ENCODE assay signal across 12 mouse cellular contexts in genomic region chr9:102771308-102771895, GRCm38 (mm10). TPM values are rescaled to one million over a fixed set of nuclear protein-coding genes. Genes with fewer than 3 reads are reported as not detected.
A peak's percentile ranks its signal among the peaks of the same experiment; 100 is the strongest.
DNase-seq lines count a peak whose midpoint lies in the region; ATAC-seq and TF ChIP-seq lines count a peak whose summit lies in the region.
"Had no signal": no experiment of that assay in that cellular context is flagged by ENCODE, and none has a peak within 500 bp of the region (broad histone marks: within the 10 kb centered on the region; RNA-seq: fewer than 3 reads in every experiment).

No protein-coding gene starts in this region.

- H3K4me3 ChIP-seq in heart, embryonic 10.5 days: 0 out of 2 replicates have a peak overlapping the region, but pooled peaks have one; percentile 5
- H3K4me3 ChIP-seq in midbrain, embryonic 13.5 days (replicated peaks): no peak overlapping the region
- no peak overlapping the region for H3K4me3 ChIP-seq in midbrain, postnatal 0 days (ENCODE audit: low read depth, low read length)
- H3K4me3 ChIP-seq in lung, adult 2 months (replicated peaks; ENCODE audit: extremely low read depth, low read depth, low read length): no peak overlapping the region

- no peak for DNase-seq in heart, embryonic 10.5 days (ENCODE audit: low spot score)
- DNase-seq in heart, adult 9 months (ENCODE audit: low spot score in 2 of 2): no peak
- no peak for DNase-seq in midbrain, postnatal 0 days (ENCODE audit: low spot score)
- peak; percentile 48 for DNase-seq in lung, adult 2 months
- DNase-seq in urinary bladder, postnatal 36 days (ENCODE audit: low spot score in 2 of 2): peak; percentile 50 to 53
- DNase-seq in gastrocnemius, adult 8-10 months (ENCODE audit: low spot score in 2 of 2): no peak
- DNase-seq in cerebellum, postnatal 4 days (ENCODE audit: low spot score in 2 of 2): no peak
- DNase-seq: embryo, embryonic 11 days; thymus, postnatal 4 days had no signal

- H3K9ac ChIP-seq in midbrain, embryonic 13.5 days (replicated peaks): no peak overlapping the region
- H3K9ac ChIP-seq in midbrain, postnatal 0 days (replicated peaks; ENCODE audit: low read length, poor library complexity, severe bottlenecking): no peak overlapping the region

- 0 out of 2 replicates have a peak, but pooled peaks have one; percentile 40 for ATAC-seq in midbrain, embryonic 13.5 days
- ATAC-seq in midbrain, postnatal 0 days (ENCODE audit: low FRiP score): no peak
- ATAC-seq: hindbrain, postnatal 0 days had no signal

- TF ChIP-seq POLR2A in lung, adult 2 months (IDR thresholded peaks at IDR 0.05; ENCODE audit: borderline replicate concordance, extremely low read depth, low read depth, low read length): no peak

- WGBS in heart, embryonic 10.5 days: 27% methylated on average over 21 of the region's 21 CpGs
- WGBS in midbrain, embryonic 13.5 days: 46% methylated on average over 21 of the region's 21 CpGs
- 48% methylated on average over 20 of the region's 21 CpGs for WGBS in midbrain, postnatal 0 days
- 46% methylated on average over 21 of the region's 21 CpGs for WGBS in lung, adult 2 months

- H3K27ac ChIP-seq in heart, embryonic 10.5 days: peak overlapping the region; percentile 59
- no peak overlapping the region for H3K27ac ChIP-seq in midbrain, embryonic 13.5 days
- no peak overlapping the region for H3K27ac ChIP-seq in midbrain, postnatal 0 days (ENCODE audit: low read depth, low read length)
- H3K27ac ChIP-seq: hindbrain, postnatal 0 days had no signal

- no peak overlapping the region for H3K4me2 ChIP-seq in midbrain, embryonic 13.5 days (replicated peaks)
- H3K4me2 ChIP-seq in midbrain, postnatal 0 days (ENCODE audit: low read depth, low read length, poor library complexity, severe bottlenecking): no peak overlapping the region

- H3K27me3 ChIP-seq in heart, embryonic 10.5 days (ENCODE audit: insufficient read depth, poor library complexity, severe bottlenecking): no peaks in the 10 kb centered on the region
- no peaks in the 10 kb centered on the region; the same call in 1 of the 2 replicates for H3K27me3 ChIP-seq in midbrain, embryonic 13.5 days
- no peaks in the 10 kb centered on the region for H3K27me3 ChIP-seq in midbrain, postnatal 0 days (ENCODE audit: insufficient read depth, low read length)

- H3K4me1 ChIP-seq in heart, embryonic 10.5 days: peaks cover 35% of the 10 kb centered on the region
- H3K4me1 ChIP-seq in midbrain, embryonic 13.5 days (replicated peaks): peaks cover 5% of the 10 kb centered on the region
- H3K4me1 ChIP-seq in midbrain, postnatal 0 days (ENCODE audit: insufficient read depth, low read length): no peaks in the 10 kb centered on the region
- H3K4me1 ChIP-seq in lung, adult 2 months (ENCODE audit: control insufficient read depth, insufficient read depth, low read length): no peaks in the 10 kb centered on the region; the same call in 1 of the 2 replicates

- no peak for TF ChIP-seq CTCF in midbrain, postnatal 0 days (IDR thresholded peaks at IDR 0.05)
- TF ChIP-seq CTCF in lung, adult 2 months (IDR thresholded peaks at IDR 0.05; ENCODE audit: insufficient read depth, low read length): no peak

- no peaks in the 10 kb centered on the region for H3K36me3 ChIP-seq in heart, embryonic 10.5 days
- no peaks in the 10 kb centered on the region for H3K36me3 ChIP-seq in midbrain, embryonic 13.5 days
- no peaks in the 10 kb centered on the region for H3K36me3 ChIP-seq in midbrain, postnatal 0 days (ENCODE audit: insufficient read depth, low read length)

- no peaks in the 10 kb centered on the region for H3K9me3 ChIP-seq in heart, embryonic 10.5 days
- H3K9me3 ChIP-seq in midbrain, embryonic 13.5 days: no peaks in the 10 kb centered on the region
- H3K9me3 ChIP-seq in midbrain, postnatal 0 days (ENCODE audit: low read length): no peaks in the 10 kb centered on the region

RNA-seq across cellular contexts. Expression of gene Amotl2, which starts 54.9 kb away (rescaled TPM):
- 52.5 and 54.8 TPM in 2 replicates for polyA plus RNA-seq in heart, embryonic 10.5 days (2016; fragmentation: Nextera tagmentation; extraction: Ambion mirVana)
- 65.0 and 80.6 TPM in 2 replicates for polyA plus RNA-seq in midbrain, embryonic 13.5 days (2015; fragmentation: Nextera tagmentation; extraction: Ambion mirVana)
- 125 and 129 TPM in 2 replicates for total RNA-seq in midbrain, postnatal 0 days (2014; rRNA removed)
- polyA plus RNA-seq in midbrain, postnatal 0 days (2015; fragmentation: Nextera tagmentation; extraction: Ambion mirVana): 31.5 and 32.5 TPM in 2 replicates
- 82.6 and 101 TPM in 2 replicates for polyA plus RNA-seq in lung, adult 2 months (2012; rRNA removed)
- 10 to 100 TPM; 12.7 to 17.4 (median 15.0) TPM for total RNA-seq in gastrocnemius, adult 8-10 months (2022)
- total RNA-seq: megakaryocyte-erythroid progenitor cell, adult 5-6 weeks had no signal

Comparison
In these comparisons a context has a peak if more than half of its experiments do, and no peak if none do; other contexts are left out.
1. DNase-seq: peak in lung, adult 2 months (single experiment) and urinary bladder, postnatal 36 days (2 of 2); none in heart, embryonic 10.5 days (single experiment), heart, adult 9 months (0 of 2), midbrain, postnatal 0 days (single experiment), gastrocnemius, adult 8-10 months (0 of 2) and cerebellum, postnatal 4 days (0 of 2).